Mouse (Mus musculus) liver, embryonic 15.5 days (tissue): ENCODE data around the gene Prelid3b. TPM values are rescaled to one million over a fixed set of nuclear protein-coding genes. Genes with fewer than 3 reads are reported as not detected.

Source experiments
- ATAC-seq: fragments of 200-750 bp; cut with Nextera tagmentation; 2 replicates; pipeline ENCODE4 v1.8.0; 2017; ENCODE audit warnings: moderate number of reproducible peaks, mild to moderate bottlenecking, moderate library complexity; ENCODE audit not compliant: insufficient read depth
- H3K27ac ChIP-seq: fragments of 300-500 bp; sonication (generic); replicated peaks from 2 replicates; pipeline ENCODE4 v1.5.1; 2015; ENCODE audit warnings: mild to moderate bottlenecking, inconsistent platforms
- H3K27me3 ChIP-seq: fragments of 300-500 bp; sonication (generic); 2 replicates; pipeline ENCODE4 v1.6.1; 2015; ENCODE audit warnings: mild to moderate bottlenecking, inconsistent platforms
- H3K36me3 ChIP-seq: fragments of 300-500 bp; sonication (generic); replicated peaks from 2 replicates; pipeline ENCODE4 v1.6.1; 2015; ENCODE audit warnings: moderate library complexity, mild to moderate bottlenecking, inconsistent platforms
- H3K4me1 ChIP-seq: fragments of 300-500 bp; sonication (generic); replicated peaks from 2 replicates; pipeline ENCODE4 v1.6.1; 2015; ENCODE audit warnings: inconsistent platforms
- H3K4me2 ChIP-seq: fragments of 300-500 bp; sonication (generic); 2 replicates; pipeline ENCODE4 v1.6.1; 2015; ENCODE audit warnings: moderate library complexity, mild to moderate bottlenecking, inconsistent platforms
- H3K4me3 ChIP-seq: fragments of 300-500 bp; sonication (generic); replicated peaks from 2 replicates; pipeline ENCODE4 v1.5.1; 2015; ENCODE audit warnings: mild to moderate bottlenecking, inconsistent platforms
- H3K9ac ChIP-seq: fragments of 300-500 bp; sonication (generic); 2 replicates; pipeline ENCODE4 v1.6.1; 2015; ENCODE audit warnings: moderate library complexity, mild to moderate bottlenecking, inconsistent platforms
- H3K9me3 ChIP-seq: fragments of 300-500 bp; sonication (generic); replicated peaks from 2 replicates; pipeline ENCODE4 v1.6.1; 2016; ENCODE audit warnings: inconsistent platforms
- WGBS: fragments of 180-500 bp; shearing (Covaris S2); methylation state at CpG from one replicate; pipeline ENCODE4 v1.1.7; 2015; ENCODE audit warnings: mixed read lengths; ENCODE audit not compliant: insufficient replicate concordance; 5-methylcytosine and 5-hydroxymethylcytosine counted together
- polyA plus RNA-seq: library from polyadenylated mRNA; unstranded; fragments of >200 nt; fragmentation: Nextera tagmentation; extraction: Ambion mirVana; gene quantifications from 2 replicates; pipeline ENCODE4 v1.2.1, GENCODE M21; 2015

Gene Prelid3b
- polyA plus RNA-seq, 1 experiment from 2014 or later, result 79.4 TPM

DNA sequence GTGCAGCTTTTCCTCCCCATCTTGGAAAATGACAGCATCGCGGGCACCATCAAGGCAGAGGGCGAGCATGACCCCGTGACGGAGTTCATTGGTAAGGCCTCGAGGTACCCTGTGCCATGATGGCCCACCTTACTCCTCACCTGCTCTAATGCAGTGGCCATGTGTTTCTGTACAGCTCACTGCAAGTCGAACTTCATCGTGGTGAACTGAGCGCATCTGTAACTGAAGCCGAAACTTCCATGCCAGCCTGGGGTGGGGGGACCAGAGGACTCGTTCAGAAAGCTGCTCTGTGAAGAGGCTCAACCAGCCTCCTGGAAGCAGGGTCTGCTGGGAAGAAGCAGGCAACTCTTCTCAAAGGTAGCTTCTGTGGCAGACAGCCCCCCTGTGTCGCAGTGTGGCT, 46.0 kb downstream of the Prelid3b start:
- no peak for ATAC-seq
- Histone ChIP-seq H3K4me1 (no peaks in the 10 kb centered on the region), H3K9me3 (no peaks in the 10 kb centered on the region), H3K4me3 (no peak overlapping the region), H3K4me2 (no peak overlapping the region), H3K27ac (no peak overlapping the region), H3K9ac (no peak overlapping the region), H3K36me3 (peaks cover 97% of the 10 kb centered on the region), H3K27me3 (no peaks in the 10 kb centered on the region)
- 82% methylated on average over 12 of the region's 12 CpGs for WGBS

DNA sequence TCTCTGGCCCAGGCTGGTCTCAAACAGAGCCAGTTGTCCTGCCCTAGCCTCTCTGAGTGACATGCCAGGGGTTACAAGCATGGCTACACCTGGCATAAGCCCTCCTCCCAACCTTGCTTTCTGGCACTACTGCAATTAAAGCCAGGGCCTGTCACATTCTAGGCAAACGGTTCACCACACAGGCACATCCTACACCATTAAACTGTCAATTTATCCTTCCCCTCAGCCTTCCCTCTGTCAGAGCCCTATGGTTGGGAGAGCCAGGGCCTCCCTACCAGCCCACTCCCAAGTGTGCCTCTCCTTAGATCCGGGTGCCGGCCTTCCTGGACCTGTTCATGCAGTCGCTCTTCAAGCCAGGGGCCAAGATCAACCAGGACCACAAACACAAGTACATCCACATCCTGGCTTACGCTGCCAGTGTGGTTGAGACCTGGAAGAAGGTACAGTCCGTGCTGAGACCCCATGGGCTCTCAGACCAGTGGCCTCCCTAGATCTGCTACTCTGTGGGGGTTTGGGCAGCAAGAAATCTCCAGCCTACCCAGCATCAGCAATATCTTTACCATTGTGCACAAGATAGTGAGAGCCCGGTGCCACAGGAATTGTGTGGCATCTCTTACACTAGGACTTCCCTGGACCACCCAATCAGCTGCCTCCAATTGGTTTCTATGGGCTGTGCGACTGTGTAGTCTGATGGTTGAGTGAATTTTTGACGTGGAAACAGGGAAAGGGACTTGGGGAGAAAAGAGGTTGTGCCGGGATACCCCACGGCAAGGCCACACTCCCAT, 48.4 kb downstream of the Prelid3b start:
- Histone ChIP-seq H3K9me3 (no peaks in the 10 kb centered on the region), H3K4me1 (no peaks in the 10 kb centered on the region), H3K27me3 (no peaks in the 10 kb centered on the region), H3K27ac (no peak overlapping the region), H3K9ac (no peak overlapping the region), H3K36me3 (peaks cover 100% of the 10 kb centered on the region), H3K4me3 (no peak overlapping the region), H3K4me2 (no peak overlapping the region)
- 86% methylated on average over 11 of the region's 11 CpGs for WGBS
- ATAC-seq, result no peak

DNA sequence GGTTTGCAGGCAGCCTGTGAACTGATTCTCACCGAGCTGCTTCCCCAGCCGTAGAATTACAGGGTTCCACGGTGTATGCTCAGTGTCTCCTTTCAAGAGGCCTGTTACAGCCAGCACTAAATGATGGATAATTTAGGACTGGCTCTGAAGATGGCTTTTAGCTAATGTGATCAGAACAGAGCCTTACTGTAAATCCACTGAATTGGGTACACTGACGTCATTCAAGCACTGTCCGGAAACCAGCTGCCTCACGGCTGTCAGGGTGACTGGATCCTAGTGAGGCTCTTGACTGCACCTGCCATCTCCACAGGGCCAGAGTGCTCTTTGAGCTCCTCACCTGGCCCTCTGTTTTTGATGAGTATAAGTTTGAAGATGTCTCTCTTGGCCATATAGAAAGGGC, 51.8 kb downstream of the Prelid3b start:
- H3K4me1 ChIP-seq, result peaks cover 21% of the 10 kb centered on the region
- WGBS, result 89% methylated on average over 6 of the region's 6 CpGs
- peaks cover 74% of the 10 kb centered on the region for H3K36me3 ChIP-seq
- H3K9me3 ChIP-seq, result no peaks in the 10 kb centered on the region
- H3K27me3 ChIP-seq, result no peaks in the 10 kb centered on the region
- H3K4me2 ChIP-seq, result no peak overlapping the region
- no peak overlapping the region for H3K4me3 ChIP-seq
- ATAC-seq, result no peak
- no peak overlapping the region for H3K27ac ChIP-seq
- H3K9ac ChIP-seq, result no peak overlapping the region

DNA sequence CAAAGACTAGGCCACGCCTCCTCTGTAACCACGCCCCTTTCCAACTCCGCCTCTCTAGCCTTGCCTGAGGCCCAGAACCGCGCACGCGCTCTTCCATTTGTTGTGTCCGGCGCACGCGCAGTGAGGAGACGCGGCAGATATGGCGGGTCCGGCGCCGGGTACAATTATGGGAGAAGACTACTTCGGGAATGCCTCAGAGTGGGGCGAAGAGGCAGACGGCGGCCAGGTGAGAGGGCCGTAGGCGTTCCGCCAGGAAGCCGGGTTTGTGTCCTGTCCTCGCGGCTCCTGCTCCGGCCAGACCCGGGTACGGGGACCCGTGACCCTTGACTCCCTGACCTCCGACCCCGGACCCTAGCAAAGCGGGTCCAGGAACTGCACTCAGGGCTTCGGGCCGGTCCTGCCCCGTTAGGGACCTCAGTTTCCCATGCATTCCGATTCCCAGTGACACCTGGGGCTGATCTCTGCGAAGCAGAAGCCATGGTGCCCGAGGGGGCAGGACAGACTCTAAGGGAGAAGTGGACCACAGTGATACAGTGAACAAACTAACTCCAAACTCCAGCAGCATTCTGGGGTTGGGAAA, 57.1 kb downstream of the Prelid3b start, which contains the start of gene Nelfcd:
Gene Nelfcd (plus strand): TSS at position 74 of the 580 bp plus-strand sequence.
- H3K4me3 ChIP-seq, result peak within 1 kb of the TSS; percentile 92
- peak within 1 kb of the TSS; percentile 80 for H3K4me2 ChIP-seq
- WGBS, result under 1% methylated on average over 40 of the region's 40 CpGs
- H3K9me3 ChIP-seq, result no peaks in the 10 kb centered on the region
- peaks cover 23% of the 10 kb centered on the region for H3K4me1 ChIP-seq
- peak within 1 kb of the TSS; percentile 82 for H3K27ac ChIP-seq
- H3K36me3 ChIP-seq, result peaks cover 21% of the 10 kb centered on the region
- H3K9ac ChIP-seq, result peak within 1 kb of the TSS; percentile 93
- no peaks in the 10 kb centered on the region; the same call in 1 of the 2 replicates for H3K27me3 ChIP-seq
- ATAC-seq, result peak; percentile 93

Other genes with a start within 250 kb of the Prelid3b start
- gene Gnas, start 188.8 kb downstream of the Prelid3b start, polyA plus RNA-seq, result 323 and 336 TPM in 2 replicates
- 49.2 and 59.3 TPM in 2 replicates for gene Gm20721, start 126.4 kb downstream of the Prelid3b start, polyA plus RNA-seq
- 71.7 and 79.6 TPM in 2 replicates for gene Nelfcd, start 57.3 kb downstream of the Prelid3b start, polyA plus RNA-seq
- 122 and 142 TPM in 2 replicates for gene Ctsz, start 34.0 kb downstream of the Prelid3b start, polyA plus RNA-seq
- gene Tubb1, start 22.4 kb downstream of the Prelid3b start, polyA plus RNA-seq, result 23.9 and 26.9 TPM in 2 replicates
- gene Atp5e, start 9.0 kb downstream of the Prelid3b start, polyA plus RNA-seq, result 313 and 380 TPM in 2 replicates
- gene Zfp831, start 170.5 kb upstream of the Prelid3b start, polyA plus RNA-seq, result 0.01 and 0.02 TPM in 2 replicates